Mouse (Mus musculus) cerebellum, postnatal 14 days (tissue): ENCODE measurements around the gene Senp1.

Source experiments
- DNase-seq, 2 experiments: peaks; one replicate each; pipeline ENCODE4 v3.0.0; 2021; ENCODE audit warnings: mixed read lengths in 2 of 2

Gene Senp1

DNA sequence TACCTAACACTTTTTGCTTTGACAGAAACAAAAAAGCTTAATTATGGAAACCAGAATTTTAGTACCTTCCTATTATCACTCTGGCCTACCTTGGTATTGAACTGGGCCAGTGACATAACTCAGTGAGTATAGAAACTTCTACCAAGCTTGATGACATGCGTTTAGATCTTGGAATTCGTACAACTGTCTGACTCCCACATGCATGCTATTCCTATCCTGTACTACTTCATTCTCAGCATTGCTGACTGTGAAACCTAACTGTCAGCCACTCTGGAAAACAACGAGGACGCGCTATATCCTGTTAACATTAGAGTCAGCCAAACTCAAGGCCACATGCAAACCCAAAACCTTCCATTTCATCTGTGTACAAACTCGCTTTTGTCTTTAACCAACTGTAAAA, 49.6 kb downstream of the Senp1 start:
- no peak for DNase-seq

- DNase-seq = no peak
Measured at GRCm38 (mm10) chr15:98042508-98042907, 51.0 kb downstream of the Senp1 start.

DNA sequence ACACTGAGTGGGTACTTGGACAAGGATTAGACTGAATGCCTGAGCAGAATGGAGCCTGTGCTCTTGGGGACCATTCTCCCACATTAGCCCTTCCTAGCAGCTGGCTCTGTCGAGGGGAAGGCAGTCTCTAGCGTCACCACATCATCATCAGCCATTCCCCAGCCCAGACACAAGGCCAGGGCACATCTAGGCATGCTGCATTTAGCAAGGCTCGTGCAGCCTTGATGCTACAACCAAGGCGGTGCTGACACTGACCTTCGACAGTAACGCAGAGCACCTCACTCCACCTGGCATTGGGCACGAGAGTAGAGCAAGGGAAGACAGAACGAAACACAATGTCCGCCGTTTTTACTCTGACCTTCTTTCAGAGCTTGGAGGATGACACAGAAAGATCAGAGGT, 53.9 kb downstream of the Senp1 start:
- no peak for DNase-seq

DNA sequence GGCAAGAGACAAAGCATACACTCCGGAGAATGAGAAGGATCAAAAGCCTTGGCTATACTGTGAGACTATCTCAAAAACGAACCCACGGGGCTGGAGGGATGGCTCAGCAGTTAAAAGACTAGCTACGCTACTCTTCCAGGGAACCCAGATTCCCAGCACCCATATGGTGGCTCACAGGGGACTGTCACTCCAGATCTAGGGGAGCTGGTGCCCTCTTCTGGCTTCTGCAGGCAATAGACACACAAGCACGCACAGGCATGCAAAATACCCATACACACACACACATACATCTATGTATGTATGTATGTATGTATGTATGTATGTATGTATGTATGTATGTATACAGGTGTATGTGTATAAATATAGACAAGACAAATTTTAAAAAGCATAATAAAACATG, 57.0 kb downstream of the Senp1 start:
- DNase-seq = no peak

- no peak for DNase-seq
Measured at GRCm38 (mm10) chr15:98035076-98035755, 58.3 kb downstream of the Senp1 start.

DNA sequence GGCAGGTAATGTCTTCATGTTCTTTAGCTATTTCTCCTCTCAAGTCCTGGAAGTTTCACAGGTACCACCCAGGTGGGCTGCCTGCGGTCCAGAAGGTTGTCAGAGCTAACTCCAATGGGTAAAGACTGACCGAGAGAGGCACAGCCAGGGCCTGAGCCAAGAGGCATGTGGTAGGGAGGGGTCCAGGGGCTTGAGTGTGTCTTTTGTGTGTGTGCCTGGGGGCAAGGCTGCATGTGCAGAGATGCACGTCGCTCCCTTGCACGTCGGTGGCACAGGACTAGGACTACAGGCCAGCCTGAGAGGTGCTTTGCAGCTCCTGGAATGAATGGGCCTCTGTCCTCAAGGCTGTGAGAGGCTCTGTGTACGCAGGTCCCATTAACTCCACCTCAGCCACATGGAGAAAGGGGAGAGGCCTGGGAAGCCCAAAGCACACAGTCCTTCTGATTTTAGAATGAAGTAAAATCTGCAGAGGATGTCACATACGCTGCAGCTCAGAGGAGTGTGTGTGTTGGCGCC, 60.3 kb downstream of the Senp1 start:
- DNase-seq = no peak

GRCm38 (mm10) chr15:98029798-98030197, 63.7 kb downstream of the Senp1 start:
- DNase-seq = no peak

DNA sequence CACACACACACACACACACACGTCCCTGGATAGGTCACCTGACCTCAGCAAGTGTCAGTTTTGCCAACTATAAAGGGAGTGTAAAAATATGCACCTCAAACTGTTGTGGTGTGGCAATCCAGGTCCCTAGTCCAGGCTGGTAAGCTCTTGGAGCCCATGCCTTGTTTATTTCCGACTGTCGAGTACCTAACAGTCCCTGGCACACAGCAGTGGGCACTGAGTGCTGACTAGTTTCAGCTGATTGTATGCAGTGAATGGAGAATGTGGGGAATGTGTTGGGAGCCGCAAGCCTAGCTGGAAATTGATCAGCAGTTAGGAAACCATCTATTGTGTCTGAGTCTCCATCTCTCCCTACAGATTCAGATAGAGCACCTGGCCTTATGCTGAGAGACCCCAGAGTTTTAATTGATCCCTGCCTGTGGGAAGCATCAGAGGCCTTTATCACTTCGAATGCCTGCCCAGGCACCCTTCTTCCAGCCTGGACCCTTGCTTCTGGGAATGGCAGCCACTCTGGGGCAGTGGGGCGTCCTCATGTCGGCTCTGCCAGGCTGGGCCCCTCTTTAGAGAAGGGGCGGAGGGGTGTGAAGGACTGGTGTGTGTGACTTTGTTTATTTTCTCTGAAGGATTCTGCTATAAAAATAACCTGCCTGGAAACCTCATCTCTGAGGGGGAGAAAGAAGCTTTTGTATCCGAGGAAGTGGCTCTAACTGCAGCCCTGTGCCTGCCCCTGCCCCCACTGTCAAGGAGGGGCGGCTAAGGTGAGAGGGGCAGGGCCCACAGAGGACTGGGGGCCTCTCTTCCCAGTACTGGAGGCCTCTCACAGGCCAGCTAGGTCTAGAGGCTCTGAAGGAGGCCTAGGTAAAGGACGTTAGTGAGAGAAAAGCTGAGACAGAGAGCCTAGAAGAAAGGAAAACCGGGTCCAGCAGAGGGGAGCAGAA, 66.3 kb downstream of the Senp1 start:
- DNase-seq = no peak

DNA sequence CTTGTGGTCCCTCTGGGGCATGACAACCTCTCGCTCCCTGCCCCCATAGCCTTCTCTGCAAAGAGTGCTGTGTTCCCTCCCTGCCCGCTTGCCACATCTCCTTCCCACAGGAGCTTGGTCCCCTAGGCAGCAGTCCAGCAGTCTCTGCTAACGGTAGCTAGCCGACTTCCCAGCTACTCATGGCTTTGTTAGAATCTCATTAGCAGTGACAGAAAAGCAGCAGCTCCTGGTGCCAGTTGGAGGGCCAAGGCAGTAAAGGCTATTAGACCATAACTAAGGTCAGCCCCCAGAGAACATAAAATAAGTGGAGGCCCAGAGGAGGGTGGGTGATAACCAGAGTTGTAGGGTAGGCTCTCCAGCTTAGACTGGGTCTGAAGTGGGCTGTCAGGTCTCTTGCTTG, 67.9 kb downstream of the Senp1 start:
- no peak for DNase-seq

GRCm38 (mm10) chr15:98023137-98023536, 70.4 kb downstream of the Senp1 start:
- no peak for DNase-seq

DNA sequence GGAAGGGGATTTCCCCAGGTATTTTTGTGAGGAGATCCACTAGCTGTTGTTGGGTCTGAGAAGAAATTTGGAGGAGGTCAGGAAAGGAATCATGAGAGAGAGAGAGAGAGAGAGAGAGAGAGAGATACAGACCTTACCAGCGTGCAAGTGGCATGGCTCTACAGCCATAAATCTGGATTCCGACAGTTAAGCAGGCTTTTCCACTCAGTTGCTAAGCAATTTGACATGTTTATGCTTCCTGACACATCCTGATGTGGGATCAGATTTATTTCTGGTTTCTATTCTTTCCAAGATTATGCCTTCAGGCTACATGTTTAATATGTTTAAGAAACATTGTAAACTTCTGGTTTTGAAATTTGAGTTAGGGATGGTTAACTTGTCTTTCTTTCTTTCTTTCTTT, 71.7 kb downstream of the Senp1 start:
- no peak for DNase-seq

GRCm38 (mm10) chr15:98019047-98019446, 74.5 kb downstream of the Senp1 start:
- no peak for DNase-seq

- no peak for DNase-seq
Measured at GRCm38 (mm10) chr15:98017925-98018324, 75.6 kb downstream of the Senp1 start.

DNA sequence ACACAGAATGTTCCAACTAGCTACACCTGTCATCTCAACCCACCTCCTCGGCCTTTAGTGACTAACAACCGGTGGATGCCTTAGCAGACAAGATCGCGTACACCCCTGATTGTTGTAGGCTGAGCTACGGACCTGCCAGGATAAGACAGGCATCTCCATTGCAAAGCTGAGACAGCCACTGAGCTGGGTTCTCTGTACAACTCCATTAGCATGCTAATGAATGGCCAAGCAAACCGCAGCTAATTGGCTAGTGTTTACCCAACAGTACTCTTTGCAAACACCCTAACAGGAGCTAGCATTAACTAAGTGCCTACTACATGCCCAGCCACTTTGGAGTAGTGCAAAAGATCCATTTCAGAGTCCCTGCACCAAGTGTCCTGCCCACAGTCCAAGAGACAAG, 80.7 kb downstream of the Senp1 start:
- DNase-seq = no peak

DNA sequence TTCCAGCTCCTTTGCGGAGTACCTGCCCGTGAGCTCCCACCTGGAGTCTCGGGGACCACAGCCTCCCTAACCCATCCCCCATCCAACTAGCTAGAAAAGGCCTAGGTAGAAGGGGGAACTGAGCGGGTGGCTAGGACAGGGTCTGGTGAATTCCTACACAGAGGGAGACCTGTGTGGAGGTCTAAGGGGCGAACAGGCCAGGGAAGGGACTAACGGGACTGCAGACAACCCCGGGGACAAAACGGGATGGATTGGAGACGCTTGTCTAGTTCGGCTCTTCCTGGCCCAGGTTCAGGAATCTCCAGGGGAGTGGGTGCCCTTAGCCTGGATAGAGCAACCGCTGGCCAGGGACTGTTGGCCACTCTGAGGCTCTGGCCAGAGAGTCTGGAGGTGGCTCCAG, 88.4 kb downstream of the Senp1 start:
- no peak for DNase-seq

GRCm38 (mm10) chr15:98004740-98005159, 88.8 kb downstream of the Senp1 start:
- no peak for DNase-seq

DNA sequence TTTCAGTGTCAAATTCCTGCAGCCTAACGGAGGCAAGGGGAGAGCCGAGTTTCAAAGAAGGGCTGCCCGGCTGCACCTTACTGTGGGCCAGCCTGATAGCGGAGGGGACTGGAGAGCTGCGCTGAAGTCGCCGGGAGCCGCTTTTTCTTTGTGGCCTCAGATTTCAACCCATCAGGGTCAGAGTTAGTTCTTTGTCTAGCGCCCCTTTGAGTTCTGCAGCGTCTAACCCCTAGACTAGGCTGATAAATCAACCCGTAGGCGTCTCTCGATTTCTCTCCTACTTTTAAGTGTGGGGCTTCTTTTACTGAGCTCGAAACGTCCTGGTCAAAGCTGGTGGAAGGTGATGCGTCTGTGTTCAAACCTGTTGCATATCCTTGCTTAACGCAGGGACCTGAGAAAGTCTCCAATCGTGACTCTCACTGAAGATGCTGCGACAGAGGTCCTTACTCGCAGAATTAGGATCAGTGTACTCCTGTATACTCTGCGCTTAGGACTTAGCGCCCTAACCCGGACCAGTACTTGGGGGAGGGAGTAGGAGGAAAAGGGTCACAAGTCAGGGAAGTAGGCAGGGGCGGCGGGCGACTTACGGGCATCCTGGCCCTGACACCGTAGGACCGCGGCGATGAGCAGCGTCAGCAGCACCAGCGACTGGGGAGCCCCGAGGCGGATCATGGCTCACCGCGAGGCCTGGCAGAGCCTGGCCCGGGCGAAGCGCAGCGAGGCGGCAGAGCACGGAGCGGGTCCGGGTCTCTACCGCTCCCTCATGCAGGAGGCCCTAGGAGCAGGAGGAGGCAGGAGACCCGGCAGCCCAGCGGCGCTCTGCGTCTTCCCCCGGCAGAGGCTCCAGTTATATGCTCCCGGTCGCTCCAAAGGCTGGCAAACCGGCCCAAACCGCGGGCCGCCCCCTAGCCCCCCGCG, 89.5 kb downstream of the Senp1 start, which contains the start of gene Col2a1:
Gene Col2a1, minus strand, starts transcription at position 874 of the 918 bp plus-strand sequence.
- no peak for DNase-seq

- no peak for DNase-seq
Measured at GRCm38 (mm10) chr15:98002991-98003821, 90.3 kb downstream of the Senp1 start.

- no peak for DNase-seq
Measured at GRCm38 (mm10) chr15:98002113-98002990, 91.2 kb downstream of the Senp1 start.

DNA sequence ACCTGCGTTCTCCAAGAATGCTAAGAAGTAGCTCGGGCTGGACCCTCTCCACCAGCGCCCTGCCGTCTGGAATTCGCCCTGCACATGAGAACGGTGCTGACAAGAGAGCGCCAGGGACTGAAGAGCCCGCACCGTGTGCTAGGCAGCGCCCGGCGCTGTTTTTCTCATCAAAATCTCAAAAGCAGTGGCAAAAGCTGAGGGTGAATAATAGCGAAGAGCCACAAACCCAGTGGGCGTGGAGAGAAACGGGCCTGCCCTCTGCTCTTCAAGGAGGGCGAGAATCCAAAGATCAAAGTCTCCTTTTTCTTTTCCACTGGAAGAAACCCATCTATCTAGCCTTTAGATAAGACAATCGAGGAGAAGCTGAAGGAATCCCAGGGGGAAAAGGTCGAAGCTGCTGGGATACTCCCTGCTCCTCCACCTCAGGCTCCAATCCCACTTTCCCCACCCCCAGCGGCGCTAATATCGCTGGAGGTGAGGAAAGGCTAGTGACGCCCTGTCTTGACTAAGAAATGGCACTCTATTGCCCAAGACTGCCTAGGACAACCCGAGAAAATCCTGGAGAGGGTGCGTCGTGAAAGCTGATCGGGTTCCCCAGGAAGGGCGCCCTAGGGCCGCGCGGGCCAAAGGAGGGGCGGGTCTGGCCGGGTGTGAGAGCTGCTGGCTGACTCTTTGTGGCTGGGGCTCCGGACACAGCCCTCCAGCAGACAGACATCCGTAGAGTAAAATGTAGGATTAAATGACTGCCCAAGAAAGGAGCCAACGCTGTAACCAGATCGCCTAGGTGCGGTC, 92.0 kb downstream of the Senp1 start:
- no peak for DNase-seq
